Mouse (Mus musculus): ENCODE measurements around the gene Prr3. TPM values are rescaled to one million over a fixed set of nuclear protein-coding genes. Genes with fewer than 3 reads are reported as not detected.
"Not testable (repeated sequence)": the region's sequence is repeated elsewhere in the genome, so short reads cannot be mapped to it uniquely, and the experiment has no call there.

The Prr3 gene
- polyA plus RNA-seq, 1 experiment from 2014 or later, result 31.5 TPM

DNA sequence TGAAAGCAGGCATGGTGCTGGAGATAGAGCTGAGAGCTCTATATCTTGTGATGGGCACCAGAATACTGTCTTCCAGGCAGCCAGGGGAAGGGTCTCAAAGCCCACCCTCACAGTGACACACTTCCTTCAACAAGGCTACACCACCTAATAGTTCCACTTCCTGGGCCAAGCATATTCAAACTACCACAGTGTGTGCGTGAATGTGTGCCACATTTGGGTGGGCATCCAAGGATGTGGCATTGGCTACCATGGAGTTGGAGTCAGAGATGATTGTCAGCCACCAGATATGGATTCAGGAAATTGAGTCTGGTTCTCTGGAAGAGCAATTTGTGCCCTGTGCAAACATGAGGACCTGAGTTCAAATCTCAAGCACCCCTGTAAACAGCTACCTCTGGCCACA, 41.3 kb upstream of the Prr3 start:
- no peaks in the 10 kb centered on the region for H3K9me3 ChIP-seq (ENCODE audit: control insufficient read depth, low read length)
- ATAC-seq (ENCODE audit: low read depth) (no peak), DNase-seq (ENCODE audit: low spot score) (no peak)
- WGBS, result 89% methylated on average over 1 of the region's 1 CpGs
- no peaks in the 10 kb centered on the region for H3K36me3 ChIP-seq (ENCODE audit: control insufficient read depth, insufficient read depth, low read length)
- no peak overlapping the region for H3K27ac ChIP-seq (replicated peaks; ENCODE audit: low read depth, low read length)
- no peak overlapping the region for H3K4me2 ChIP-seq (ENCODE audit: low read depth, low read length)
- no peak overlapping the region for H3K4me3 ChIP-seq (ENCODE audit: low read depth, low read length)
- peaks cover 5% of the 10 kb centered on the region; the same call in 1 of the 2 replicates for H3K4me1 ChIP-seq (ENCODE audit: control insufficient read depth, insufficient read depth, low read length)
- H3K27me3 ChIP-seq (replicated peaks; ENCODE audit: control insufficient read depth, insufficient read depth, low read length), result no peaks in the 10 kb centered on the region
- H3K9ac ChIP-seq (ENCODE audit: low read depth, low read length), result no peak overlapping the region

DNA sequence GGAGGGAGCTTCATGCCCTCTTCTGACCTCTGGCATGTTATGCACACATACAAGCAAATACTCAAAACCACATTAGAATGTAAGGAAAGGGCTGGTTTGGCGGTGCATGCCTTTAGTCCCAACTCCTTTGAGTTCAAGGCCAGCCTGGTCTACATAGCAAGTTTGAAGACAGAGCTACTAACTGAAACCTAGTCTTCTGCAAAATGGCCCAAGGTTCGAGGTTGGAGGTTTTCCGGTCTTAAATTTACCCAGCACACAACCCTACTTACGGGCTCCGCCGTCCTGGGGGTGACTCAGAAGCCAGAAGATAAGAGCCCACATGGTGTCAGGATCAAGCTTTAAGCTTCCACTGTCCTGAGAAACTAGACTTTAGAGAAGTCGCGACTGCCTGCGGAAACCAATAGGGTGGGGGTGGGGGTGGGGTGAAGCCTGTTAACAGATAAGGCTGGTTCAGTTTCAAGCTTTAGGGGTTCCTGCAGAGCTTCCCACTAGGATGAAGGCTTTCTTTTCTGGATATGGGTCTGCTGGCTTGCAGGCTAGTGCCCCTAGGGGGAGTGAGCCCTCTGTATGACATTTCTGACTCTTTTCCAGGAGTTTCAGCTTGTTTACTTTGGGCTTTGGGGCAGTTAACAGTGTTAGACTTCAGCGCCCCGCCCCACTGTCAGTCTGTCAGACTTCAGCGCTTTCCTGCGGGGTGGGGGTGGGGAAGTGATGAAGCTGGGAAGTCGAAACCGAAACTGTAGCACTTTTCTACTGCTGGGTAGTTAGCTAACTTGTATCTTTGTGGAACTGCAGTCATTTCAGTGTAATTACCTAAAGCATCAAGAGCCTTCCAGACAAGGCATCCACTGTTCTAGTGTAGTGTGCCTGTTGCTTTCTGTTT, 40.4 kb upstream of the Prr3 start, which contains the start of gene H2-T24:
TSS of gene H2-T24 (minus strand) at position 370 of the 883 bp plus-strand sequence.
- H3K4me2 ChIP-seq (ENCODE audit: low read depth, low read length), result peak within 1 kb of the TSS; percentile 24
- H3K27me3 ChIP-seq (replicated peaks; ENCODE audit: control insufficient read depth, insufficient read depth, low read length), result no peaks in the 10 kb centered on the region
- 33% methylated on average over 15 of the region's 15 CpGs for WGBS
- peaks cover 5% of the 10 kb centered on the region; the same call in 1 of the 2 replicates for H3K4me1 ChIP-seq (ENCODE audit: control insufficient read depth, insufficient read depth, low read length)
- no peaks in the 10 kb centered on the region for H3K36me3 ChIP-seq (ENCODE audit: control insufficient read depth, insufficient read depth, low read length)
- peak; percentile 57 for DNase-seq (ENCODE audit: low spot score)
- peak; percentile 35; the same call in 1 of the 2 replicates for ATAC-seq (ENCODE audit: low read depth)
- H3K4me3 ChIP-seq (ENCODE audit: low read depth, low read length), result no peak within 1 kb of the TSS
- no peak within 1 kb of the TSS for H3K9ac ChIP-seq (ENCODE audit: low read depth, low read length)
- H3K27ac ChIP-seq (replicated peaks; ENCODE audit: low read depth, low read length), result no peak within 1 kb of the TSS
- no peaks in the 10 kb centered on the region for H3K9me3 ChIP-seq (ENCODE audit: control insufficient read depth, low read length)

DNA sequence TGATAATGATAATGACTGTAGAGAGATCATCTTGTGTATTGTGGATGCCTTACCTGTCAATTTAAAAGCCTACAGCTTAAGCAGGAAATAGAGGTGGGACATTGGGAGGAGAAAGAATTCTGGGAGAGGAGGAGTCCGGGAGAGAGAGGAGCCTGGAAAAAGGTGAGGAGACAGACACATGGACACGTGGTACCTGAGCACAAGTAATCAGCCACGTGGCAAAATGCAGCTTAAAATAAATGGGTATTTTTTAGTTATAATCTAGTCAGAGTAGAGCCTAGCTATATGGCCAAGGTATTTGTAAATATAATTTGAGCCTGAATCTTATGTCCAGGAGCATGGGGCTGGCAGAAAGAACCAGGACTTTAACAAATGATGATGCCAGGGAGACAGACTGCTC, 39.5 kb upstream of the Prr3 start:
- ATAC-seq (ENCODE audit: low read depth), result no peak
- 67% methylated on average over 3 of the region's 3 CpGs for WGBS
- no peak for DNase-seq (ENCODE audit: low spot score)
- Histone ChIP-seq H3K9ac (ENCODE audit: low read depth, low read length) (no peak overlapping the region), H3K4me2 (ENCODE audit: low read depth, low read length) (no peak overlapping the region), H3K36me3 (ENCODE audit: control insufficient read depth, insufficient read depth, low read length) (0 out of 2 replicates have a peak, but pooled peaks cover 1% of the 10 kb centered on the region), H3K27me3 (replicated peaks; ENCODE audit: control insufficient read depth, insufficient read depth, low read length) (no peaks in the 10 kb centered on the region), H3K9me3 (ENCODE audit: control insufficient read depth, low read length) (no peaks in the 10 kb centered on the region), H3K27ac (replicated peaks; ENCODE audit: low read depth, low read length) (no peak overlapping the region), H3K4me1 (ENCODE audit: control insufficient read depth, insufficient read depth, low read length) (peaks cover 5% of the 10 kb centered on the region; the same call in 1 of the 2 replicates), H3K4me3 (ENCODE audit: low read depth, low read length) (no peak overlapping the region)

DNA sequence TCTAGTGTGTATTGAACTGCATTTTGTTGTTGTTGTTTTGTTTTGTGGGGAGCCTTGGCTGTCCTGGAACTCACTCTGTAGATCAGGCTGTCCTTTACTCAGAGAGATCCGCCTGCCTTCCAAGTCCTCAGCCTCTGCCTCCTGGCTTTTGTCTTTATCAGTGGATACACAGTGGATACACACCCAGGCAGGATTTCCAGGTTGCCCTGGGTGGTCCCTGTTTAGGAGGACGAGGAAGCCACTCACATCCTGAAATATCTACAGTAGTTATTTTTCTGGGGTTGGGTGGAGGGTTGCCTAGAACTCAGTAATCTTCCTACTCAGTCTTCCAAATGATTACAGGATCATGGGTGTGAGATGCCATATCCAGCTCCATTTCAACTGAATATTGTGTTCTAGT, 38.9 kb upstream of the Prr3 start:
- ATAC-seq (ENCODE audit: low read depth) (no peak), DNase-seq (ENCODE audit: low spot score) (no peak)
- no peak overlapping the region for H3K27ac ChIP-seq (replicated peaks; ENCODE audit: low read depth, low read length)
- no peaks in the 10 kb centered on the region for H3K9me3 ChIP-seq (ENCODE audit: control insufficient read depth, low read length)
- WGBS, result 63% methylated on average over 2 of the region's 2 CpGs
- no peak overlapping the region for H3K4me3 ChIP-seq (ENCODE audit: low read depth, low read length)
- H3K36me3 ChIP-seq (ENCODE audit: control insufficient read depth, insufficient read depth, low read length), result 0 out of 2 replicates have a peak, but pooled peaks cover 5% of the 10 kb centered on the region
- no peak overlapping the region for H3K4me2 ChIP-seq (ENCODE audit: low read depth, low read length)
- H3K9ac ChIP-seq (ENCODE audit: low read depth, low read length), result no peak overlapping the region
- H3K4me1 ChIP-seq (ENCODE audit: control insufficient read depth, insufficient read depth, low read length), result peaks cover 5% of the 10 kb centered on the region; the same call in 1 of the 2 replicates
- H3K27me3 ChIP-seq (replicated peaks; ENCODE audit: control insufficient read depth, insufficient read depth, low read length), result no peaks in the 10 kb centered on the region

DNA sequence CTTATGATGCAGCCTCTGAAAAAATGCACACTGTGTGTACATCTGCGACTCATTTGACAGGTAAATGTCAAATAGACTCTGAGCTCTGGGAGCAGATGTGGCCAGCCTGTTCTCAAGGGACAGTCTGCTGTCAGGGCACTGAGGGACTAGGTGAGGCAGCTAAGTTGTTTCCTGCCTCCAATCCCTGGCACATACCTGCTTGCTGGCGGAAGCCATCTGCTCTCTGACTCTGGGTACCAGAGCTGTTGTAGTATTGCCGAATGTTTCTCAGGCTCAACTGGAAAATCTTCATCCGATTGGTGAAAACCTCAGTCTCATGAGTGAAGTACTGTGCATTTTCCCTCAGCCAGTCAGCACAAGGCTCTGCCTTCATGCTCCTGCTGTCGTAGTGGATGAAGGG, 37.0 kb upstream of the Prr3 start:
- 87% methylated on average over 5 of the region's 5 CpGs for WGBS
- H3K4me2 ChIP-seq (ENCODE audit: low read depth, low read length), result no peak overlapping the region
- H3K27ac ChIP-seq (replicated peaks; ENCODE audit: low read depth, low read length), result no peak overlapping the region
- H3K4me3 ChIP-seq (ENCODE audit: low read depth, low read length), result no peak overlapping the region
- DNase-seq (ENCODE audit: low spot score), result no peak
- H3K36me3 ChIP-seq (ENCODE audit: control insufficient read depth, insufficient read depth, low read length), result 0 out of 2 replicates have a peak, but pooled peaks cover 5% of the 10 kb centered on the region
- no peaks in the 10 kb centered on the region for H3K4me1 ChIP-seq (ENCODE audit: control insufficient read depth, insufficient read depth, low read length)
- no peak overlapping the region for H3K9ac ChIP-seq (ENCODE audit: low read depth, low read length)
- no peaks in the 10 kb centered on the region for H3K27me3 ChIP-seq (replicated peaks; ENCODE audit: control insufficient read depth, insufficient read depth, low read length)
- ATAC-seq (ENCODE audit: low read depth), result no peak
- no peaks in the 10 kb centered on the region for H3K9me3 ChIP-seq (ENCODE audit: control insufficient read depth, low read length)

DNA sequence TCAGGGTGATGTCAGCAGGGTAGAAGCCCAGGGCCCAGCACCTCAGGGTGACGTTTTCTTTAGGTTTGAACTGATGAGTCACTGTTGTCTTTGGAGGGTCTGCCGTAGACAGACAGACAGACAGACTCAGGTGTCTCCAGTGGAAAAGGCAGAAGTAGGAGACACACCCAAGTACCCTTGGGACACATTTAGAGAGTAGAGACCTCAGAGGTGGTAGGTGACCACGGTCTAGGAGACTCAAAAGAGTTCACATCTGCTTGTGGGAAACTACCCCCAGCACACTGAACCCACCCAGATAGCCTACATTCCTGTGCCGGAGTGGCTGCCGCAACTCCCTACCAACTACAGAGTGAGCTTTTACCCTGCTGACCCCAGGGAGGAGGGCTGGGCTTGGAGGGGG, 34.9 kb upstream of the Prr3 start:
- no peaks in the 10 kb centered on the region for H3K4me1 ChIP-seq (ENCODE audit: control insufficient read depth, insufficient read depth, low read length)
- 0 out of 2 replicates have a peak, but pooled peaks cover 5% of the 10 kb centered on the region for H3K36me3 ChIP-seq (ENCODE audit: control insufficient read depth, insufficient read depth, low read length)
- H3K4me2 ChIP-seq (ENCODE audit: low read depth, low read length), result no peak overlapping the region
- ATAC-seq (ENCODE audit: low read depth), result no peak
- H3K9me3 ChIP-seq (ENCODE audit: control insufficient read depth, low read length), result no peaks in the 10 kb centered on the region
- H3K4me3 ChIP-seq (ENCODE audit: low read depth, low read length), result no peak overlapping the region
- H3K27ac ChIP-seq (replicated peaks; ENCODE audit: low read depth, low read length), result no peak overlapping the region
- WGBS, result 91% methylated on average over 4 of the region's 5 CpGs
- no peak overlapping the region for H3K9ac ChIP-seq (ENCODE audit: low read depth, low read length)
- H3K27me3 ChIP-seq (replicated peaks; ENCODE audit: control insufficient read depth, insufficient read depth, low read length), result no peaks in the 10 kb centered on the region
- no peak for DNase-seq (ENCODE audit: low spot score)

DNA sequence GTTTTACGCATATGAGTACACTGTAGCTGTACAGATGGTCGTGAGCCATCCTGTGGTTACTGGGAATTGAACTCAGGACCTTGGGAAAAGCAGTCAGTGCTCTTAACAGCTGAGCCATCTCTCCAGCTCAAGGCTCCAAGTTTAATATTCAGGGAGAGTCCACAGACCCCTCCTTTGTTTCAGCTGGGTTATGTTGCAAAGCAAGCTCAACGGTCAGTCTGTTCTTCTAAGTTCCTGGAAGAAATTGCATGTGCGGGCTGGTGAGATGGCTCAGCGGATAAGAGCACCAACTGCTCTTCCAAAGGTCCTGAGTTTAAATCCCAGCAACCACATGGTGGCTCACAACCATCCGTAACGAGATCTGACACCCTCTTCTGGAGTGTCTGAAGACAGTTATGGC, 24.4 kb upstream of the Prr3 start:
- not testable (repeated sequence) for H3K9me3 ChIP-seq (ENCODE audit: control insufficient read depth, low read length); H3K9ac ChIP-seq (ENCODE audit: low read depth, low read length); ATAC-seq (ENCODE audit: low read depth)

DNA sequence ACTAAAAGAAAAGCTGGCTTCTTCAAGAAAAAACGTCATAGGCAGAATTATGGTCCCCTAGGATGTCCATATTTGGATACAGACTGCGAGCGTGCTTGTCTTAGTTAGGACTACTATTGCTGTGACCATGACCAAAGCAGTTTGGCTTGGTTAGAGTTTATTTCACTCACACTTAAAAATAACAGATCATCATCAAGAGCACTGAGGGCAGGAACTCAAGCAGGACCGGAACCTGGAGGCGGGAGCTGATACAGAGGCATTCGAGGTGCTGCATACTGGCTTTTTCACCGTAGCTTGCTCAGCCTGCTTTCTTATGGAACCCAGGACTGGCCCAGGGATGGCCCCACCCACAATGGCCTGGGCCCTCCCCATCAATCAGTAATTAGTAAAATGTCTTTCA, 23.3 kb upstream of the Prr3 start:
- 93% methylated on average over 7 of the region's 7 CpGs for WGBS
- Histone ChIP-seq H3K27ac (replicated peaks; ENCODE audit: low read depth, low read length) (no peak overlapping the region), H3K4me3 (ENCODE audit: low read depth, low read length) (no peak overlapping the region), H3K4me1 (ENCODE audit: control insufficient read depth, insufficient read depth, low read length) (no peaks in the 10 kb centered on the region), H3K27me3 (replicated peaks; ENCODE audit: control insufficient read depth, insufficient read depth, low read length) (no peaks in the 10 kb centered on the region), H3K9ac (ENCODE audit: low read depth, low read length) (no peak overlapping the region), H3K9me3 (ENCODE audit: control insufficient read depth, low read length) (0 out of 2 replicates have a peak, but pooled peaks cover 5% of the 10 kb centered on the region), H3K36me3 (ENCODE audit: control insufficient read depth, insufficient read depth, low read length) (no peaks in the 10 kb centered on the region), H3K4me2 (ENCODE audit: low read depth, low read length) (no peak overlapping the region)
- ATAC-seq (ENCODE audit: low read depth) (no peak), DNase-seq (ENCODE audit: low spot score) (no peak)

More for the DNA sequence above, 24.4 kb upstream of the Prr3 start:
- not testable (repeated sequence) for H3K27me3 ChIP-seq (replicated peaks; ENCODE audit: control insufficient read depth, insufficient read depth, low read length); DNase-seq (ENCODE audit: low spot score); H3K4me1 ChIP-seq (ENCODE audit: control insufficient read depth, insufficient read depth, low read length); H3K4me3 ChIP-seq (ENCODE audit: low read depth, low read length); H3K27ac ChIP-seq (replicated peaks; ENCODE audit: low read depth, low read length); H3K4me2 ChIP-seq (ENCODE audit: low read depth, low read length); H3K36me3 ChIP-seq (ENCODE audit: control insufficient read depth, insufficient read depth, low read length)
- 93% methylated on average over 7 of the region's 7 CpGs for WGBS
